In genomic region chr5:120116261-120117050, GRCm38 (mm10) we compare ENCODE assay signal across 8 mouse cellular contexts. TPM values are rescaled to one million over a fixed set of nuclear protein-coding genes. Genes with fewer than 3 reads are reported as not detected.
DNase-seq lines count a peak whose midpoint lies in the region; ATAC-seq lines count a peak whose summit lies in the region.

Rbm19 (plus strand) TSS chr5:120116465.

- peak; percentile 99 for ATAC-seq in frontal cortex, adult (ENCODE audit: low TSS enrichment)
- ATAC-seq in hindbrain, embryonic 11.5 days (ENCODE audit: low FRiP score), result peak; percentile 89

- peak; percentile 64 for DNase-seq in MEL-GATA-1-ER (ENCODE audit: extremely low read depth, low read depth)
- DNase-seq in cerebellum, adult 8-10 months, result peak; percentile 91
- peak; percentile 95 for DNase-seq in hindbrain, embryonic 11.5 days (ENCODE audit: low spot score)
- peak; percentile 89 to 94 for DNase-seq in layer of hippocampus, postnatal 10 days (ENCODE audit: low spot score in 2 of 2)
- peak; percentile 98 for DNase-seq in lung, postnatal 10 days
- peak; percentile 91 for DNase-seq in ovary, postnatal 36 days (ENCODE audit: low spot score)
- DNase-seq in thymus, postnatal 25 days, result peak; percentile 94

- H3K4me1 ChIP-seq in hindbrain, embryonic 11.5 days (replicated peaks; ENCODE audit: control insufficient read depth, insufficient read depth, low read length), result 0 out of 2 replicates have a peak, but pooled peaks cover 3% of the 10 kb centered on the region

- no peaks in the 10 kb centered on the region for H3K9me3 ChIP-seq in hindbrain, embryonic 11.5 days (ENCODE audit: control insufficient read depth, low read length)

- WGBS in hindbrain, embryonic 11.5 days, result under 1% methylated on average over 46 of the region's 46 CpGs

- peaks cover 4% of the 10 kb centered on the region for H3K36me3 ChIP-seq in hindbrain, embryonic 11.5 days (ENCODE audit: control insufficient read depth, insufficient read depth, low read length)

- peak within 1 kb of the TSS; percentile 74 for H3K4me3 ChIP-seq in hindbrain, embryonic 11.5 days (ENCODE audit: low read depth, low read length)

- no peaks in the 10 kb centered on the region for H3K27me3 ChIP-seq in hindbrain, embryonic 11.5 days (ENCODE audit: control insufficient read depth, insufficient read depth, low read length)

- peak within 1 kb of the TSS; percentile 62 for H3K9ac ChIP-seq in hindbrain, embryonic 11.5 days (ENCODE audit: low read depth, low read length)

- peak within 1 kb of the TSS; percentile 90 for H3K4me2 ChIP-seq in hindbrain, embryonic 11.5 days (replicated peaks; ENCODE audit: low read depth, low read length)

- H3K27ac ChIP-seq in hindbrain, embryonic 11.5 days (ENCODE audit: low read depth, low read length), result no peak within 1 kb of the TSS

RNA-seq across cellular contexts. Expression of gene Rbm19, which starts in this region (rescaled TPM):
- 23.0 and 28.7 TPM in 2 replicates for polyA plus RNA-seq in hindbrain, embryonic 11.5 days (2014; fragmentation: Nextera tagmentation; extraction: Ambion mirVana)
- 10 to 100 TPM; 17.6 to 30.9 TPM for total RNA-seq in layer of hippocampus, postnatal 10 days (2021)
